In genomic region chr9:25251611-25252282, GRCm38 (mm10) we compare ENCODE assay signal across 8 mouse cellular contexts. TPM values are rescaled to one million over a fixed set of nuclear protein-coding genes. Genes with fewer than 3 reads are reported as not detected.
DNase-seq lines count a peak whose midpoint lies in the region; ATAC-seq and TF ChIP-seq lines count a peak whose summit lies in the region.

No protein-coding gene starts in this region.

- 0 out of 2 replicates have a peak, but pooled peaks cover 2% of the 10 kb centered on the region for H3K4me1 ChIP-seq in thymus, adult 2 months (replicated peaks; ENCODE audit: control insufficient read depth, insufficient read depth, low read length)
- peaks cover 34% of the 10 kb centered on the region for H3K4me1 ChIP-seq in megakaryocyte, embryonic 14.5 days

- intact Hi-C loops in gastrocnemius, adult 2 months (cut with DNase I): loop anchor here (1.0 to 10.0 kb wide), 4 partner anchors 56 to 233 kb away; partner anchors contain the start of gene Eepd1
- intact Hi-C loops in left cerebral cortex, postnatal 10 days (cut with DNase I): loop anchor here (2.0 to 10.0 kb wide), 3 partner anchors 47 to 77 kb away; no protein-coding TSS in a partner anchor

- ATAC-seq in inflammation-experienced regulatory T-cells, adult 6 months: peak; percentile 55

- peak overlapping the region; percentile 86 for H3K27ac ChIP-seq in thymus, adult 2 months (ENCODE audit: control insufficient read depth, insufficient read depth, low read length)
- H3K27ac ChIP-seq in gastrocnemius, adult 2 months: peak overlapping the region; percentile 97

- TF ChIP-seq POLR2A in thymus, adult 2 months (IDR thresholded peaks at IDR 0.05; ENCODE audit: control insufficient read depth, extremely low read depth, insufficient read depth, low read length, poor library complexity): no peak; the same call in none of the 2 replicates

- H3K4me3 ChIP-seq in thymus, adult 2 months (ENCODE audit: control insufficient read depth, insufficient read depth, low read length): peak overlapping the region; percentile 90
- peak overlapping the region; percentile 80 for H3K4me3 ChIP-seq in gastrocnemius, adult 2 months
- H3K4me3 ChIP-seq in megakaryocyte, embryonic 14.5 days (replicated peaks): peak overlapping the region; percentile 94

- H3K9me3 ChIP-seq in megakaryocyte, embryonic 14.5 days: no peaks in the 10 kb centered on the region

- no peaks in the 10 kb centered on the region for H3K36me3 ChIP-seq in thymus, adult 2 months (ENCODE audit: control insufficient read depth, insufficient read depth, low read length)
- H3K36me3 ChIP-seq in megakaryocyte, embryonic 14.5 days (replicated peaks; ENCODE audit: low read length): peaks cover 7% of the 10 kb centered on the region

- TF ChIP-seq CTCF in thymus, adult 2 months (IDR thresholded peaks at IDR 0.05; ENCODE audit: borderline replicate concordance, control insufficient read depth, extremely low read depth, insufficient read depth, low read length, poor library complexity): no peak
- TF ChIP-seq CTCF in gastrocnemius, adult 2 months (IDR thresholded peaks at IDR 0.05): no peak

- WGBS in thymus, adult 2 months: under 1% methylated on average over 41 of the region's 41 CpGs

- H3K27me3 ChIP-seq in thymus, adult 2 months (ENCODE audit: control insufficient read depth, insufficient read depth, low read length): no peaks in the 10 kb centered on the region
- H3K27me3 ChIP-seq in megakaryocyte, embryonic 14.5 days (replicated peaks): no peaks in the 10 kb centered on the region

- peak; percentile 82 for DNase-seq in thymus, adult 2 months
- no peak for DNase-seq in thymus, postnatal 0 days (ENCODE audit: low spot score)
- DNase-seq in embryo, embryonic 10 days (ENCODE audit: low spot score): peak; percentile 88
- peak; percentile 94 for DNase-seq in gastrocnemius, adult 2 months
- peak; percentile 90 to 94 for DNase-seq in left cerebral cortex, postnatal 10 days (ENCODE audit: extremely low spot score in 1 of 2, low spot score in 2 of 2)
- peak; percentile 90 for DNase-seq in right cerebral cortex, postnatal 14 days

RNA-seq across cellular contexts. Expression of gene Sept7, which starts 0.5 kb away (rescaled TPM):
- polyA plus RNA-seq in thymus, adult 2 months (2012; rRNA removed): 16.0 and 16.2 TPM in 2 replicates
- 259 and 261 TPM in 2 replicates for polyA plus RNA-seq in thymus, postnatal 0 days (2015; fragmentation: Nextera tagmentation; extraction: Ambion mirVana)
- total RNA-seq in gastrocnemius, adult 2 months (2021): 10 to 100 TPM; 69.5 to 88.3 TPM
- polyA plus RNA-seq in inflammation-experienced regulatory T-cells, adult 6 months (2017; shearing (Covaris generic)): 100 to 1,000 TPM; 405 to 568 (median 467) TPM
- total RNA-seq in left cerebral cortex, postnatal 10 days (2021): 100 to 1,000 TPM; 320 to 329 TPM
- 2.4 and 7.2 TPM in 2 replicates for polyA plus RNA-seq in megakaryocyte, embryonic 14.5 days (2012; ENCODE audit: insufficient read depth, low replicate concordance)

Comparison
In these comparisons a context has a peak if more than half of its experiments do, and no peak if none do; other contexts are left out.
1. RNA of gene Sept7, which starts 0.5 kb away (polyA plus RNA-seq): 405 to 568 TPM in inflammation-experienced regulatory T-cells, adult 6 months and 259 to 261 TPM in thymus, postnatal 0 days; 16.0 to 16.2 TPM in thymus, adult 2 months and 2.4 to 7.2 TPM in megakaryocyte, embryonic 14.5 days; every median in the first group is over 10 times any median in the second.
2. Peak in every context shown above with its lines, with median percentiles within 50 percentile points of each other: H3K4me3 ChIP-seq.